Mouse (Mus musculus): ENCODE results near the gene Adarb1. TPM values are rescaled to one million over a fixed set of nuclear protein-coding genes. Genes with fewer than 3 reads are reported as not detected.

The Adarb1 gene
- polyA plus RNA-seq, 1 experiment from 2014 or later, result 20.6 TPM

DNA sequence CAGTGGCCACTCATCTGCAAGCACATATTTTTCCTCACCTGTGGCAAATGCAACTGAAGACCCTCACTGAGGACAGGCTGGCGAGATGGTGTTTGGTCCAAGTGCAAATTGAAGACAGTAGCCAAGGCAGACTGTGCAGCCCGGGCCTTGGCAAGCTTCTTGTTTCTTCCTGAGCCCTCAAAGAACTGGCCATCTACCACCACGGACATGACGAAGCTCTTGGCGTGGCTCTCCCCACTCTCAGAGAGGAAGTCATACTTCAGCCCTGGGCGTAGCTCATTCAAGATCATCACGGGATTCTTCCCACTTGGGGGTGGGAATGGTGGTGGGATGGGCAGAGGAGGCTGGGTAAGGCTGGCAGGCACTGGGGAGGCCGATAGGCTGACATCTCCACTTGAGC, 96.5 kb downstream of the Adarb1 start:
- Histone ChIP-seq H3K36me3 (ENCODE audit: control insufficient read depth, insufficient read depth, low read length) (no peaks in the 10 kb centered on the region), H3K27me3 (replicated peaks; ENCODE audit: control insufficient read depth, insufficient read depth, low read length) (no peaks in the 10 kb centered on the region), H3K4me1 (ENCODE audit: control insufficient read depth, insufficient read depth, low read depth, low read length) (peaks cover 6% of the 10 kb centered on the region), H3K4me3 (ENCODE audit: low read length) (no peak overlapping the region), H3K9ac (ENCODE audit: low read depth, low read length) (no peak overlapping the region), H3K27ac (ENCODE audit: low read depth, low read length) (no peak overlapping the region), H3K9me3 (ENCODE audit: control insufficient read depth, low read length) (no peaks in the 10 kb centered on the region), H3K4me2 (ENCODE audit: low read length) (no peak overlapping the region)
- ATAC-seq, result no peak
- WGBS, result 90% methylated on average over 8 of the region's 8 CpGs

- no peaks in the 10 kb centered on the region for H3K27me3 ChIP-seq (replicated peaks; ENCODE audit: control insufficient read depth, insufficient read depth, low read length)
- H3K36me3 ChIP-seq (ENCODE audit: control insufficient read depth, insufficient read depth, low read length), result no peaks in the 10 kb centered on the region
- WGBS, result 67% methylated on average over 1 of the region's 1 CpGs
- no peak overlapping the region for H3K4me3 ChIP-seq (ENCODE audit: low read length)
- ATAC-seq, result no peak
- no peak overlapping the region for H3K4me2 ChIP-seq (ENCODE audit: low read length)
- H3K4me1 ChIP-seq (ENCODE audit: control insufficient read depth, insufficient read depth, low read depth, low read length), result peaks cover 6% of the 10 kb centered on the region
- H3K9me3 ChIP-seq (ENCODE audit: control insufficient read depth, low read length), result no peaks in the 10 kb centered on the region
- no peak overlapping the region for H3K27ac ChIP-seq (ENCODE audit: low read depth, low read length)
- H3K9ac ChIP-seq (ENCODE audit: low read depth, low read length), result no peak overlapping the region
These were observed 97.1 kb downstream of the Adarb1 start for GRCm38 (mm10) chr10:77321001-77321400.

DNA sequence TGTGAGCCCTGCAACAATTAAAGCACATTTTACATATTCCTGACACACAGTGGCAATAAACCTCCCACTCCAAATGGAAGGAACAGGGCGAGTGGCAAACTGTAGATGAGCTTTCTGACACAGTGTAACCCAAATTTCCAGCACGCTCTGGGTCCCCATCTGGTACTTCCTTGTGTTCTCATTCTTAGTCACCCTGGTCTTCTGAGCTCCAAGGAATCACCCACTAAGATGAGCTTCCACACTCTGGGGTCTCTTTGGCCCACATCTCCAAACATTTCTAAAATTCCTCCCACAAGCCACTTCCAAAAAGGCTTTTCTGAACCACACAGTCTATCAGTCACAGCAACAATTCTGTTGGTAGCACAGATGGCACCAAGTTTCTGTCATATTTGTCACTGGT, 102.4 kb downstream of the Adarb1 start:
- 85% methylated on average over 2 of the region's 2 CpGs for WGBS
- Histone ChIP-seq H3K27me3 (replicated peaks; ENCODE audit: control insufficient read depth, insufficient read depth, low read length) (no peaks in the 10 kb centered on the region), H3K27ac (ENCODE audit: low read depth, low read length) (no peak overlapping the region), H3K36me3 (ENCODE audit: control insufficient read depth, insufficient read depth, low read length) (peaks cover 2% of the 10 kb centered on the region; the same call in 1 of the 2 replicates), H3K9me3 (ENCODE audit: control insufficient read depth, low read length) (no peaks in the 10 kb centered on the region), H3K4me1 (ENCODE audit: control insufficient read depth, insufficient read depth, low read depth, low read length) (no peaks in the 10 kb centered on the region), H3K9ac (ENCODE audit: low read depth, low read length) (no peak overlapping the region), H3K4me3 (ENCODE audit: low read length) (no peak overlapping the region), H3K4me2 (ENCODE audit: low read length) (no peak overlapping the region)
- ATAC-seq, result no peak

GRCm38 (mm10) chr10:77314711-77315266, 103.3 kb downstream of the Adarb1 start:
- no peaks in the 10 kb centered on the region for H3K4me1 ChIP-seq (ENCODE audit: control insufficient read depth, insufficient read depth, low read depth, low read length)
- ATAC-seq, result no peak
- WGBS, result 85% methylated on average over 9 of the region's 9 CpGs

DNA sequence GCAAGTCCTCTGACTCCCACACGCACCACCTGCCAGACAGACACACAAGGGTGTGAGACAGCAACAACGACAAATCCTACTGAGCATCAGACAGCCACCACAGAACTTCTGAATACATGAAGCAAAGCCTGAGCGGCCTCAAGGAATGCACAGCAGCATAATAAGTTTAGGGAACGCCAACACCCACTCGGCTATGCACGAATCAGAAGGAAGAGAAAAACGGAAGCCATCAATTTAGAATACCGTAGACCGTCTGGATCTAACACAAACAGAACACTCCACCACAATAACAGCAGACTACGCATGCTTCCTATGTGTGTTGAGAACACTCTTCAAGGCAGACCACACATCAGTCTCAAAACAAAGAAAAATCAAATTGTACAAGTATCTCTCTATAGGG, 109.1 kb downstream of the Adarb1 start:
- no peak overlapping the region for H3K9ac ChIP-seq (ENCODE audit: low read depth, low read length)
- H3K27ac ChIP-seq (ENCODE audit: low read depth, low read length), result no peak overlapping the region
- peaks cover 4% of the 10 kb centered on the region; the same call in 1 of the 2 replicates for H3K4me1 ChIP-seq (ENCODE audit: control insufficient read depth, insufficient read depth, low read depth, low read length)
- no peak overlapping the region for H3K4me2 ChIP-seq (ENCODE audit: low read length)
- no peak overlapping the region for H3K4me3 ChIP-seq (ENCODE audit: low read length)
- 64% methylated on average over 10 of the region's 10 CpGs for WGBS
- H3K27me3 ChIP-seq (replicated peaks; ENCODE audit: control insufficient read depth, insufficient read depth, low read length), result no peaks in the 10 kb centered on the region
- no peak for ATAC-seq
- peaks cover 4% of the 10 kb centered on the region for H3K36me3 ChIP-seq (ENCODE audit: control insufficient read depth, insufficient read depth, low read length)
- H3K9me3 ChIP-seq (ENCODE audit: control insufficient read depth, low read length), result no peaks in the 10 kb centered on the region

More at GRCm38 (mm10) chr10:77314711-77315266, 103.3 kb downstream of the Adarb1 start:
- Histone ChIP-seq H3K27ac (ENCODE audit: low read depth, low read length) (no peak overlapping the region), H3K4me2 (ENCODE audit: low read length) (no peak overlapping the region), H3K9me3 (ENCODE audit: control insufficient read depth, low read length) (no peaks in the 10 kb centered on the region), H3K27me3 (replicated peaks; ENCODE audit: control insufficient read depth, insufficient read depth, low read length) (no peaks in the 10 kb centered on the region), H3K36me3 (ENCODE audit: control insufficient read depth, insufficient read depth, low read length) (peaks cover 4% of the 10 kb centered on the region), H3K4me3 (ENCODE audit: low read length) (no peak overlapping the region), H3K9ac (ENCODE audit: low read depth, low read length) (no peak overlapping the region)

DNA sequence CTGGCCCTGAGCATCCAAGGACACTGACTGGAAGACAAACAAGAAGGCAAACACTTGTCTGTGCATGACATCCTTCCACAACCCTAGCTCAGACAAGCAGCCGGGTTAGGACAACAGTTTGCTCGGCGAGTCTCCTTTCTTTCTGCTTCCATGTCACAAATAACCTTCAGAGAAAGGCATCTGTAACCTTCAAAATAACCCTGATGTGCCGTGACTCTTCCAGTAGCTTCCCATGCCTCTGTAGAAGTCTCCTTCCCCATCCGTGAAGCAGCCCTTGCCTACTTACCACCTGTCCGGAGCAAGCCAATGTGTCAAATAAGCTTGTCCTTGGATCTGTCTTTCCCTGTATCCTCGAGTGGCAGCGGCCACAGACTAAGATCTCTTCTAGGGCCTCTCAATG, 112.3 kb downstream of the Adarb1 start:
- 0 out of 2 replicates have a peak, but pooled peaks have one; percentile 1 for ATAC-seq
- H3K4me1 ChIP-seq (ENCODE audit: control insufficient read depth, insufficient read depth, low read depth, low read length), result peaks cover 4% of the 10 kb centered on the region; the same call in 1 of the 2 replicates
- H3K4me2 ChIP-seq (ENCODE audit: low read length), result no peak overlapping the region
- H3K4me3 ChIP-seq (ENCODE audit: low read length), result no peak overlapping the region
- no peaks in the 10 kb centered on the region for H3K9me3 ChIP-seq (ENCODE audit: control insufficient read depth, low read length)
- H3K9ac ChIP-seq (ENCODE audit: low read depth, low read length), result no peak overlapping the region
- no peaks in the 10 kb centered on the region for H3K27me3 ChIP-seq (replicated peaks; ENCODE audit: control insufficient read depth, insufficient read depth, low read length)
- H3K36me3 ChIP-seq (ENCODE audit: control insufficient read depth, insufficient read depth, low read length), result peaks cover 10% of the 10 kb centered on the region; the same call in 1 of the 2 replicates
- peak overlapping the region; percentile 20; the same call in 1 of the 2 replicates for H3K27ac ChIP-seq (ENCODE audit: low read depth, low read length)
- 69% methylated on average over 8 of the region's 8 CpGs for WGBS

- no peak overlapping the region for H3K4me2 ChIP-seq (ENCODE audit: low read length)
- H3K9ac ChIP-seq (ENCODE audit: low read depth, low read length), result no peak overlapping the region
- H3K9me3 ChIP-seq (ENCODE audit: control insufficient read depth, low read length), result no peaks in the 10 kb centered on the region
- 21% methylated on average over 4 of the region's 4 CpGs for WGBS
- peaks cover 4% of the 10 kb centered on the region; the same call in 1 of the 2 replicates for H3K4me1 ChIP-seq (ENCODE audit: control insufficient read depth, insufficient read depth, low read depth, low read length)
- ATAC-seq, result peak; percentile 85
- H3K27me3 ChIP-seq (replicated peaks; ENCODE audit: control insufficient read depth, insufficient read depth, low read length), result no peaks in the 10 kb centered on the region
- H3K27ac ChIP-seq (ENCODE audit: low read depth, low read length), result peak overlapping the region; percentile 20; the same call in 1 of the 2 replicates
- H3K4me3 ChIP-seq (ENCODE audit: low read length), result no peak overlapping the region
- peaks cover 8% of the 10 kb centered on the region; the same call in 1 of the 2 replicates for H3K36me3 ChIP-seq (ENCODE audit: control insufficient read depth, insufficient read depth, low read length)
These were observed 113.1 kb downstream of the Adarb1 start for GRCm38 (mm10) chr10:77304840-77305533.

GRCm38 (mm10) chr10:77304362-77304761, 113.7 kb downstream of the Adarb1 start:
- Histone ChIP-seq H3K9ac (ENCODE audit: low read depth, low read length) (no peak overlapping the region), H3K36me3 (ENCODE audit: control insufficient read depth, insufficient read depth, low read length) (peaks cover 8% of the 10 kb centered on the region; the same call in 1 of the 2 replicates), H3K27ac (ENCODE audit: low read depth, low read length) (no peak overlapping the region), H3K4me2 (ENCODE audit: low read length) (no peak overlapping the region), H3K4me3 (ENCODE audit: low read length) (no peak overlapping the region), H3K27me3 (replicated peaks; ENCODE audit: control insufficient read depth, insufficient read depth, low read length) (no peaks in the 10 kb centered on the region), H3K9me3 (ENCODE audit: control insufficient read depth, low read length) (no peaks in the 10 kb centered on the region), H3K4me1 (ENCODE audit: control insufficient read depth, insufficient read depth, low read depth, low read length) (peaks cover 4% of the 10 kb centered on the region; the same call in 1 of the 2 replicates)
- WGBS, result 63% methylated on average over 3 of the region's 3 CpGs
- no peak for ATAC-seq

GRCm38 (mm10) chr10:77300934-77301297, 117.2 kb downstream of the Adarb1 start:
- no peak overlapping the region for H3K4me2 ChIP-seq (ENCODE audit: low read length)
- H3K9ac ChIP-seq (ENCODE audit: low read depth, low read length), result no peak overlapping the region
- H3K9me3 ChIP-seq (ENCODE audit: control insufficient read depth, low read length), result no peaks in the 10 kb centered on the region
- no peak overlapping the region for H3K4me3 ChIP-seq (ENCODE audit: low read length)
- H3K4me1 ChIP-seq (ENCODE audit: control insufficient read depth, insufficient read depth, low read depth, low read length), result peaks cover 4% of the 10 kb centered on the region; the same call in 1 of the 2 replicates
- peaks cover 8% of the 10 kb centered on the region; the same call in 1 of the 2 replicates for H3K36me3 ChIP-seq (ENCODE audit: control insufficient read depth, insufficient read depth, low read length)
- no peak for ATAC-seq
- no peaks in the 10 kb centered on the region for H3K27me3 ChIP-seq (replicated peaks; ENCODE audit: control insufficient read depth, insufficient read depth, low read length)
- WGBS, result 88% methylated on average over 4 of the region's 4 CpGs
- no peak overlapping the region for H3K27ac ChIP-seq (ENCODE audit: low read depth, low read length)

All from hindbrain, embryonic 16.5 days (tissue).